Mouse (Mus musculus): Measurements from ENCODE around the gene Prrt1. TPM values are rescaled to one million over a fixed set of nuclear protein-coding genes. Genes with fewer than 3 reads are reported as not detected.

The Prrt1 gene
- polyA plus RNA-seq, 2 experiments, result 0.04 TPM; not detected in 1

GRCm38 (mm10) chr17:34674524-34675204, 45.3 kb downstream of the Prrt1 start:
- DNase-seq (ENCODE audit: low read depth in 3 of 3, low spot score in 3 of 3), result no peak
- H3K4me1 ChIP-seq (replicated peaks; ENCODE audit: control insufficient read depth in 2 of 2, insufficient read depth in 2 of 2, low read length in 1 of 2), result no peaks in the 10 kb centered on the region
- H3K36me3 ChIP-seq (replicated peaks; ENCODE audit: control insufficient read depth, insufficient read depth, low read depth), result no peaks in the 10 kb centered on the region
- no peak overlapping the region for H3K27ac ChIP-seq
- no peak overlapping the region for H3K4me2 ChIP-seq (ENCODE audit: low read depth)
- no peak overlapping the region for H3K9ac ChIP-seq (replicated peaks)
- WGBS (ENCODE audit: insufficient replicate concordance), result 45% methylated on average over 11 of the region's 11 CpGs
- no peak for ATAC-seq (ENCODE audit: insufficient read depth)
- peaks cover 39% of the 10 kb centered on the region for H3K27me3 ChIP-seq (ENCODE audit: control insufficient read depth, insufficient read depth, low read length)
- TF ChIP-seq EP300 (IDR thresholded peaks at IDR 0.05; ENCODE audit: low read depth) (no peak), CTCF (IDR thresholded peaks at IDR 0.05; ENCODE audit: low read depth) (no peak)
- no peaks in the 10 kb centered on the region for H3K9me3 ChIP-seq (ENCODE audit: control insufficient read depth, low read length)
- H3K4me3 ChIP-seq (ENCODE audit: insufficient read depth in 1 of 2, low read depth in 2 of 2, low read length in 2 of 2), result no peak overlapping the region

- no peaks in the 10 kb centered on the region for H3K9me3 ChIP-seq (ENCODE audit: control insufficient read depth, low read length)
- no peak overlapping the region for H3K27ac ChIP-seq
- no peak overlapping the region for H3K9ac ChIP-seq (replicated peaks)
- no peaks in the 10 kb centered on the region for H3K36me3 ChIP-seq (replicated peaks; ENCODE audit: control insufficient read depth, insufficient read depth, low read depth)
- no peak for TF ChIP-seq EP300 (IDR thresholded peaks at IDR 0.05; ENCODE audit: low read depth)
- no peak for TF ChIP-seq CTCF (IDR thresholded peaks at IDR 0.05; ENCODE audit: low read depth)
- DNase-seq (ENCODE audit: low read depth in 3 of 3, low spot score in 3 of 3) (no peak), ATAC-seq (ENCODE audit: insufficient read depth) (no peak)
- H3K4me1 ChIP-seq (replicated peaks; ENCODE audit: control insufficient read depth in 2 of 2, insufficient read depth in 2 of 2, low read length in 1 of 2), result no peaks in the 10 kb centered on the region
- no peak overlapping the region for H3K4me2 ChIP-seq (ENCODE audit: low read depth)
- WGBS (ENCODE audit: insufficient replicate concordance), result 55% methylated on average over 13 of the region's 13 CpGs
- H3K4me3 ChIP-seq (ENCODE audit: insufficient read depth in 1 of 2, low read depth in 2 of 2, low read length in 2 of 2), result no peak overlapping the region
- H3K27me3 ChIP-seq (ENCODE audit: control insufficient read depth, insufficient read depth, low read length), result peaks cover 32% of the 10 kb centered on the region
These were observed 46.1 kb downstream of the Prrt1 start for GRCm38 (mm10) chr17:34675205-34676092.

- H3K4me3 ChIP-seq (ENCODE audit: insufficient read depth in 1 of 2, low read depth in 2 of 2, low read length in 2 of 2), result no peak overlapping the region
- 58% methylated on average over 6 of the region's 6 CpGs for WGBS (ENCODE audit: insufficient replicate concordance)
- H3K36me3 ChIP-seq (replicated peaks; ENCODE audit: control insufficient read depth, insufficient read depth, low read depth), result no peaks in the 10 kb centered on the region
- H3K4me2 ChIP-seq (ENCODE audit: low read depth), result no peak overlapping the region
- no peak overlapping the region for H3K9ac ChIP-seq (replicated peaks)
- no peak for DNase-seq (ENCODE audit: low read depth in 3 of 3, low spot score in 3 of 3)
- no peak for TF ChIP-seq CTCF (IDR thresholded peaks at IDR 0.05; ENCODE audit: low read depth)
- no peak for TF ChIP-seq EP300 (IDR thresholded peaks at IDR 0.05; ENCODE audit: low read depth)
- ATAC-seq (ENCODE audit: insufficient read depth), result no peak
- H3K4me1 ChIP-seq (replicated peaks; ENCODE audit: control insufficient read depth in 2 of 2, insufficient read depth in 2 of 2, low read length in 1 of 2), result no peaks in the 10 kb centered on the region
- no peaks in the 10 kb centered on the region for H3K9me3 ChIP-seq (ENCODE audit: control insufficient read depth, low read length)
- H3K27me3 ChIP-seq (ENCODE audit: control insufficient read depth, insufficient read depth, low read length), result peaks cover 26% of the 10 kb centered on the region
- H3K27ac ChIP-seq, result no peak overlapping the region
These were observed 46.7 kb downstream of the Prrt1 start for GRCm38 (mm10) chr17:34676093-34676460.

- Histone ChIP-seq H3K27ac (no peak overlapping the region), H3K9me3 (ENCODE audit: control insufficient read depth, low read length) (no peaks in the 10 kb centered on the region), H3K36me3 (replicated peaks; ENCODE audit: control insufficient read depth, insufficient read depth, low read depth) (no peaks in the 10 kb centered on the region), H3K4me1 (replicated peaks; ENCODE audit: control insufficient read depth in 2 of 2, insufficient read depth in 2 of 2, low read length in 1 of 2) (no peaks in the 10 kb centered on the region), H3K4me2 (ENCODE audit: low read depth) (no peak overlapping the region), H3K27me3 (ENCODE audit: control insufficient read depth, insufficient read depth, low read length) (peaks cover 20% of the 10 kb centered on the region), H3K9ac (replicated peaks) (no peak overlapping the region), H3K4me3 (ENCODE audit: insufficient read depth in 1 of 2, low read depth in 2 of 2, low read length in 2 of 2) (no peak overlapping the region)
- DNase-seq (ENCODE audit: low read depth in 3 of 3, low spot score in 3 of 3) (no peak), ATAC-seq (ENCODE audit: insufficient read depth) (no peak)
- TF ChIP-seq EP300 (IDR thresholded peaks at IDR 0.05; ENCODE audit: low read depth) (no peak), CTCF (IDR thresholded peaks at IDR 0.05; ENCODE audit: low read depth) (no peak)
- 53% methylated on average over 12 of the region's 12 CpGs for WGBS (ENCODE audit: insufficient replicate concordance)
These were observed 47.3 kb downstream of the Prrt1 start for GRCm38 (mm10) chr17:34676671-34677070.

DNA sequence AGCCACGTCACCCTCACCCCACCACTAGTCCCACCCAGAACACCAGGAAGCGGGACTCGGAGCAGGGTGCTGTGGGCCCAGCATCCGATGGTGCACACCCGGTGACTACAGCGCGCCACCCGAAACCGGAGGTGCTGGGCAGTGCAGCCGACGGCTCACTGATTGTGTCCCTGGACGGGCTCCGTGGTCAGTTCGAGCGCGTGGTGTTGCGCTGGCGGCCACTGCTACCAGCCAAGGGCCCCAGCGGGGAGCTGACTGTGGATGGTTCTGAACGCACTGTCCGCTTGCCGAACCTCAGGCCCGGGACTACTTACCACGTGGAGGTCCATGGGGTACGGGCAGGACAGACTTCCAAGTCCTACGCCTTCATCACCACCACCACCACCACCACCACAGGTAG, 50.9 kb downstream of the Prrt1 start:
- no peak for ATAC-seq (ENCODE audit: insufficient read depth)
- no peaks in the 10 kb centered on the region; the same call in 1 of the 2 replicates for H3K27me3 ChIP-seq (ENCODE audit: control insufficient read depth, insufficient read depth, low read length)
- H3K27ac ChIP-seq, result no peak overlapping the region
- no peak overlapping the region for H3K9ac ChIP-seq (replicated peaks)
- no peaks in the 10 kb centered on the region for H3K9me3 ChIP-seq (ENCODE audit: control insufficient read depth, low read length)
- DNase-seq (ENCODE audit: low read depth in 3 of 3, low spot score in 3 of 3), result no peak
- 69% methylated on average over 26 of the region's 26 CpGs for WGBS (ENCODE audit: insufficient replicate concordance)
- no peak for TF ChIP-seq CTCF (IDR thresholded peaks at IDR 0.05; ENCODE audit: low read depth)
- TF ChIP-seq EP300 (IDR thresholded peaks at IDR 0.05; ENCODE audit: low read depth), result no peak
- H3K4me3 ChIP-seq (ENCODE audit: insufficient read depth in 1 of 2, low read depth in 2 of 2, low read length in 2 of 2), result no peak overlapping the region
- no peaks in the 10 kb centered on the region for H3K36me3 ChIP-seq (replicated peaks; ENCODE audit: control insufficient read depth, insufficient read depth, low read depth)
- H3K4me1 ChIP-seq (replicated peaks; ENCODE audit: control insufficient read depth in 2 of 2, insufficient read depth in 2 of 2, low read length in 1 of 2), result no peaks in the 10 kb centered on the region
- H3K4me2 ChIP-seq (ENCODE audit: low read depth), result no peak overlapping the region
